Mouse (Mus musculus): Measurements from ENCODE around the gene Ppard. TPM values are rescaled to one million over a fixed set of nuclear protein-coding genes. Genes with fewer than 3 reads are reported as not detected.

Gene Ppard
- total and polyA plus RNA-seq, 2 experiments from 2014 or later: 1.5 to 7.7 TPM

- no peak for DNase-seq (ENCODE audit: low spot score)
- H3K4me1 ChIP-seq (ENCODE audit: insufficient read depth, low read length): no peaks in the 10 kb centered on the region
- ATAC-seq (ENCODE audit: low FRiP score): no peak
- H3K4me2 ChIP-seq (ENCODE audit: low read depth, low read length, poor library complexity, severe bottlenecking): no peak overlapping the region
- H3K27ac ChIP-seq (ENCODE audit: low read depth, low read length): no peak overlapping the region
- WGBS: 86% methylated on average over 7 of the region's 7 CpGs
- no peaks in the 10 kb centered on the region for H3K27me3 ChIP-seq (ENCODE audit: insufficient read depth, low read length)
- H3K9me3 ChIP-seq (ENCODE audit: low read length): no peaks in the 10 kb centered on the region
- TF ChIP-seq CTCF (IDR thresholded peaks at IDR 0.05): no peak
- no peaks in the 10 kb centered on the region for H3K36me3 ChIP-seq (ENCODE audit: insufficient read depth, low read length)
- no peak overlapping the region for H3K9ac ChIP-seq (replicated peaks; ENCODE audit: low read length, poor library complexity, severe bottlenecking)
- H3K4me3 ChIP-seq (ENCODE audit: low read depth, low read length): no peak overlapping the region
These were observed 58.8 kb downstream of the Ppard start for GRCm38 (mm10) chr17:28291346-28291745.

- WGBS: 79% methylated on average over 4 of the region's 4 CpGs
These were observed 61.2 kb downstream of the Ppard start for GRCm38 (mm10) chr17:28293716-28294115.

GRCm38 (mm10) chr17:28294449-28295333 is 62.2 kb downstream of the Ppard start:
- DNase-seq (ENCODE audit: low spot score) (no peak), ATAC-seq (ENCODE audit: low FRiP score) (no peak)
- Histone ChIP-seq H3K9me3 (ENCODE audit: low read length) (no peaks in the 10 kb centered on the region), H3K9ac (replicated peaks; ENCODE audit: low read length, poor library complexity, severe bottlenecking) (no peak overlapping the region), H3K27me3 (ENCODE audit: insufficient read depth, low read length) (no peaks in the 10 kb centered on the region), H3K4me1 (ENCODE audit: insufficient read depth, low read length) (no peaks in the 10 kb centered on the region), H3K4me3 (ENCODE audit: low read depth, low read length) (no peak overlapping the region), H3K27ac (ENCODE audit: low read depth, low read length) (no peak overlapping the region), H3K4me2 (ENCODE audit: low read depth, low read length, poor library complexity, severe bottlenecking) (no peak overlapping the region), H3K36me3 (ENCODE audit: insufficient read depth, low read length) (peaks cover 6% of the 10 kb centered on the region; the same call in 1 of the 2 replicates)
- no peak for TF ChIP-seq CTCF (IDR thresholded peaks at IDR 0.05)
- WGBS: 64% methylated on average over 17 of the region's 17 CpGs

More at GRCm38 (mm10) chr17:28293716-28294115, 61.2 kb downstream of the Ppard start:
- ATAC-seq (ENCODE audit: low FRiP score) (no peak), DNase-seq (ENCODE audit: low spot score) (no peak)
- H3K9me3 ChIP-seq (ENCODE audit: low read length): no peaks in the 10 kb centered on the region
- no peak overlapping the region for H3K27ac ChIP-seq (ENCODE audit: low read depth, low read length)
- no peak for TF ChIP-seq CTCF (IDR thresholded peaks at IDR 0.05)
- H3K4me2 ChIP-seq (ENCODE audit: low read depth, low read length, poor library complexity, severe bottlenecking): no peak overlapping the region
- H3K36me3 ChIP-seq (ENCODE audit: insufficient read depth, low read length): peaks cover 6% of the 10 kb centered on the region; the same call in 1 of the 2 replicates
- no peak overlapping the region for H3K9ac ChIP-seq (replicated peaks; ENCODE audit: low read length, poor library complexity, severe bottlenecking)
- no peak overlapping the region for H3K4me3 ChIP-seq (ENCODE audit: low read depth, low read length)
- H3K4me1 ChIP-seq (ENCODE audit: insufficient read depth, low read length): no peaks in the 10 kb centered on the region
- no peaks in the 10 kb centered on the region for H3K27me3 ChIP-seq (ENCODE audit: insufficient read depth, low read length)

GRCm38 (mm10) chr17:28298888-28299287 is 66.4 kb downstream of the Ppard start:
- Histone ChIP-seq H3K4me1 (ENCODE audit: insufficient read depth, low read length) (no peaks in the 10 kb centered on the region), H3K27me3 (ENCODE audit: insufficient read depth, low read length) (no peaks in the 10 kb centered on the region), H3K36me3 (ENCODE audit: insufficient read depth, low read length) (peaks cover 6% of the 10 kb centered on the region; the same call in 1 of the 2 replicates), H3K27ac (ENCODE audit: low read depth, low read length) (no peak overlapping the region), H3K9me3 (ENCODE audit: low read length) (no peaks in the 10 kb centered on the region), H3K4me3 (ENCODE audit: low read depth, low read length) (no peak overlapping the region), H3K4me2 (ENCODE audit: low read depth, low read length, poor library complexity, severe bottlenecking) (no peak overlapping the region), H3K9ac (replicated peaks; ENCODE audit: low read length, poor library complexity, severe bottlenecking) (no peak overlapping the region)
- 95% methylated on average over 17 of the region's 17 CpGs for WGBS
- no peak for ATAC-seq (ENCODE audit: low FRiP score)
- DNase-seq (ENCODE audit: low spot score): no peak
- no peak for TF ChIP-seq CTCF (IDR thresholded peaks at IDR 0.05)

- Histone ChIP-seq H3K4me2 (ENCODE audit: low read depth, low read length, poor library complexity, severe bottlenecking) (no peak overlapping the region), H3K36me3 (ENCODE audit: insufficient read depth, low read length) (peaks cover 6% of the 10 kb centered on the region; the same call in 1 of the 2 replicates), H3K4me1 (ENCODE audit: insufficient read depth, low read length) (no peaks in the 10 kb centered on the region), H3K27me3 (ENCODE audit: insufficient read depth, low read length) (no peaks in the 10 kb centered on the region), H3K4me3 (ENCODE audit: low read depth, low read length) (no peak overlapping the region), H3K9me3 (ENCODE audit: low read length) (no peaks in the 10 kb centered on the region), H3K27ac (ENCODE audit: low read depth, low read length) (no peak overlapping the region), H3K9ac (replicated peaks; ENCODE audit: low read length, poor library complexity, severe bottlenecking) (no peak overlapping the region)
- 55% methylated on average over 8 of the region's 11 CpGs for WGBS
- DNase-seq (ENCODE audit: low spot score) (no peak), ATAC-seq (ENCODE audit: low FRiP score) (0 out of 2 replicates have a peak, but pooled peaks have one; percentile 27)
- no peak for TF ChIP-seq CTCF (IDR thresholded peaks at IDR 0.05)
These were observed 67.3 kb downstream of the Ppard start for GRCm38 (mm10) chr17:28299669-28300320.

DNA sequence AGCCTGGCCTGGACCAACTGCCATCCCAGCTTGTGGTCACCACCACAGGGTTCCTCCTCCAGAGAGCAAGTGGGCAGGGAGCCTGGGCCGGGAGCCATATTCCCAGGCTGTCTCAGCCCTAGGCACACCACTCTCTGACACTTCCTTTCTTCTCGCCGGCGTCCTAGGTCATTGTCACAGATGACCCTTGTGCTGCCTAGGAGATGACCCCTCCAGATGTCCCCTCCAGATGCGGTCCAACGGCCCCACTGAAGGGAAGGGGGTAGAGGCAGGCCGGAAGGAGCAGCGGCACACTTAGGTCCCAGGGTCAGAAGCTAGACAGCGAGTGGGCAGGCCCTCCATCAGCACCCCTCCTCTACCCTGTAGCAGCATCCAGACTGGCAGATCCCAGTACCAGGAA is 67.8 kb downstream of the Ppard start:
- no peak for TF ChIP-seq CTCF (IDR thresholded peaks at IDR 0.05)
- Histone ChIP-seq H3K27ac (ENCODE audit: low read depth, low read length) (no peak overlapping the region), H3K4me1 (ENCODE audit: insufficient read depth, low read length) (no peaks in the 10 kb centered on the region), H3K4me3 (ENCODE audit: low read depth, low read length) (no peak overlapping the region), H3K27me3 (ENCODE audit: insufficient read depth, low read length) (no peaks in the 10 kb centered on the region), H3K36me3 (ENCODE audit: insufficient read depth, low read length) (peaks cover 6% of the 10 kb centered on the region; the same call in 1 of the 2 replicates), H3K4me2 (ENCODE audit: low read depth, low read length, poor library complexity, severe bottlenecking) (no peak overlapping the region), H3K9ac (replicated peaks; ENCODE audit: low read length, poor library complexity, severe bottlenecking) (no peak overlapping the region), H3K9me3 (ENCODE audit: low read length) (no peaks in the 10 kb centered on the region)
- ATAC-seq (ENCODE audit: low FRiP score) (no peak; the same call in 1 of the 2 replicates), DNase-seq (ENCODE audit: low spot score) (no peak)
- 43% methylated on average over 9 of the region's 9 CpGs for WGBS

Measured in midbrain, postnatal 0 days (tissue).